Mouse (Mus musculus) cerebellum, adult 2 months (tissue): ENCODE results near the gene Pik3r5.

Source experiments
- CTCF ChIP-seq: fragments of 200-500 bp; IDR thresholded peaks from 2 replicates; pipeline ENCODE4 v1.5.1; 2011; ENCODE audit warnings: low read depth, mild to moderate bottlenecking, control low read depth, low read length, moderate library complexity, borderline replicate concordance; ENCODE audit not compliant: insufficient read depth
- POLR2A ChIP-seq: fragments of 200-500 bp; IDR thresholded peaks from 2 replicates; pipeline ENCODE4 v1.6.1; 2011; ENCODE audit warnings: low read length, control low read depth, borderline replicate concordance; ENCODE audit not compliant: insufficient read depth

- TF ChIP-seq CTCF, result no peak
- TF ChIP-seq POLR2A, result no peak
These were observed 42.3 kb upstream of the Pik3r5 start for GRCm38 (mm10) chr11:68389621-68390020.
